8 mouse cellular contexts compared by ENCODE assay signal in genomic region chr3:88950576-88951326, GRCm38 (mm10). TPM values are rescaled to one million over a fixed set of nuclear protein-coding genes. Genes with fewer than 3 reads are reported as not detected.
DNase-seq lines count a peak whose midpoint lies in the region; ATAC-seq lines count a peak whose summit lies in the region.

Ash1l (plus strand) TSS chr3:88950622.
Dap3 (minus strand) TSS chr3:88951181.

- peak; percentile 85 to 96 for DNase-seq in adrenal gland, adult (ENCODE audit: inconsistent age in 2 of 2, low spot score in 1 of 2)
- DNase-seq in embryo, embryonic 10.5 days (ENCODE audit: low spot score), result peak; percentile 79
- peak; percentile 75 for DNase-seq in gastrocnemius, postnatal 14 days
- DNase-seq in induced T-regulatory cell, adult 2 months (ENCODE audit: low read depth), result peak; percentile 91
- peak; percentile 52 to 85 for DNase-seq in left cerebral cortex, postnatal 10 days (ENCODE audit: extremely low spot score in 1 of 2, low spot score in 2 of 2)
- DNase-seq in right cerebral cortex, postnatal 4 days, result peak; percentile 79
- peak; percentile 88 for DNase-seq in yolk sac, embryonic 10.5 days (ENCODE audit: low spot score)

- intact Hi-C loops in gastrocnemius, postnatal 14 days (cut with DNase I; ENCODE audit: low total_unique reads), result no loop called here
- intact Hi-C loops in left cerebral cortex, postnatal 10 days (cut with DNase I), result no loop called here

- peak; percentile 68 for ATAC-seq in megakaryocyte progenitor cell, adult 5-6 weeks (replicated peaks; ENCODE audit: poor library complexity)

RNA-seq across cellular contexts. Expression of gene Ash1l, which starts in this region (rescaled TPM):
- total RNA-seq in gastrocnemius, postnatal 14 days (2021), result 10 to 100 TPM; 24.4 to 24.7 TPM
- total RNA-seq in left cerebral cortex, postnatal 10 days (2021), result 10 to 100 TPM; 59.9 to 62.0 TPM
- 29.1 and 39.3 TPM in 2 replicates for total RNA-seq in megakaryocyte progenitor cell, adult 5-6 weeks (2015)
- 16.8 and 20.8 TPM in 2 replicates for total RNA-seq in megakaryocyte progenitor cell, adult 5-6 weeks (2017)

RNA-seq across cellular contexts. Expression of gene Dap3, which starts in this region (rescaled TPM):
- total RNA-seq in gastrocnemius, postnatal 14 days (2021), result 10 to 100 TPM; 58.7 to 62.5 TPM
- 100 to 1,000 TPM; 116 to 120 TPM for total RNA-seq in left cerebral cortex, postnatal 10 days (2021)
- 109 and 126 TPM in 2 replicates for total RNA-seq in megakaryocyte progenitor cell, adult 5-6 weeks (2015)
- 62.3 and 87.2 TPM in 2 replicates for total RNA-seq in megakaryocyte progenitor cell, adult 5-6 weeks (2017)

Comparison
In these comparisons a context has a peak if more than half of its experiments do, and no peak if none do; other contexts are left out.
1. Peak in every context shown above with its lines: DNase-seq and ATAC-seq.